Comparison of ENCODE assay signal across 15 mouse cellular contexts in genomic region chr1:189608640-189609039, GRCm38 (mm10).
DNase-seq lines count a peak whose midpoint lies in the region; TF ChIP-seq lines count a peak whose summit lies in the region.
"Had no signal": no experiment of that assay in that cellular context is flagged by ENCODE, and none has a peak within 500 bp of the region (broad histone marks: within the 10 kb centered on the region; RNA-seq: fewer than 3 reads in every experiment).

No protein-coding gene starts in this region.

- WGBS in spleen, adult 2 months: 4% methylated on average over 5 of the region's 5 CpGs

- no peaks in the 10 kb centered on the region for H3K27me3 ChIP-seq in spleen, adult 2 months (ENCODE audit: control insufficient read depth, insufficient read depth, low read length)
- H3K27me3 ChIP-seq: forebrain, embryonic 15.5 days; neural tube, embryonic 13.5 days had no signal

- peak overlapping the region; percentile 67; the same call in 1 of the 2 replicates for H3K27ac ChIP-seq in spleen, adult 2 months (ENCODE audit: insufficient read depth, low read length)
- H3K27ac ChIP-seq: forebrain, embryonic 15.5 days; heart, embryonic 10.5 days; liver, embryonic 14.5 days; neural tube, embryonic 13.5 days had no signal

- no peak for TF ChIP-seq CTCF in spleen, adult 2 months (IDR thresholded peaks at IDR 0.05; ENCODE audit: extremely low read depth, insufficient read depth, insufficient read length, insufficient replicate concordance)

- peak; percentile 17 for DNase-seq in spleen, adult 12 weeks (ENCODE audit: low spot score)
- no peak for DNase-seq in spleen, postnatal 4 days (ENCODE audit: low spot score in 2 of 2)
- DNase-seq in R1 (ENCODE audit: low read depth, low spot score): peak; percentile 57
- DNase-seq in spleen, adult 2 months (ENCODE audit: low read depth in 1 of 2, low spot score in 2 of 2): peak; percentile 47 to 61
- peak; percentile 77 for DNase-seq in thymus, postnatal 4 days
- no peak for DNase-seq in urinary bladder, postnatal 10 days (ENCODE audit: low spot score)
- DNase-seq in adrenal gland, adult (ENCODE audit: inconsistent age in 2 of 2, low spot score in 1 of 2): no peak
- DNase-seq: gastrocnemius, postnatal 10 days; heart, postnatal 4 days; kidney, postnatal 14 days had no signal

- H3K36me3 ChIP-seq in spleen, adult 2 months (ENCODE audit: control insufficient read depth, insufficient read depth, low read length): no peaks in the 10 kb centered on the region
- H3K36me3 ChIP-seq: forebrain, embryonic 15.5 days; G1E; heart, embryonic 10.5 days; neural tube, embryonic 13.5 days had no signal

- no peak for TF ChIP-seq POLR2A in spleen, adult 2 months (IDR thresholded peaks at IDR 0.05; ENCODE audit: low read depth, low read length)

- no peak overlapping the region for H3K4me3 ChIP-seq in spleen, adult 2 months (ENCODE audit: extremely low read depth, insufficient read depth, insufficient read length)
- H3K4me3 ChIP-seq: forebrain, embryonic 15.5 days; heart, embryonic 10.5 days; neural tube, embryonic 13.5 days had no signal

- H3K4me1 ChIP-seq in spleen, adult 2 months (ENCODE audit: control insufficient read depth, insufficient read depth, insufficient read length): peaks cover 23% of the 10 kb centered on the region; the same call in 1 of the 2 replicates
- H3K4me1 ChIP-seq: forebrain, embryonic 15.5 days; heart, embryonic 10.5 days; neural tube, embryonic 13.5 days had no signal

Comparison
In these comparisons a context has a peak if more than half of its experiments do, and no peak if none do; other contexts are left out.
1. DNase-seq: peak in spleen, adult 12 weeks (single experiment), R1 (single experiment), spleen, adult 2 months (2 of 2) and thymus, postnatal 4 days (single experiment); none in spleen, postnatal 4 days (0 of 2), urinary bladder, postnatal 10 days (single experiment) and adrenal gland, adult (0 of 2).